In genomic region chr17:71231998-71232397, GRCm38 (mm10) we compare ENCODE assay signal across 19 mouse cellular contexts. TPM values are rescaled to one million over a fixed set of nuclear protein-coding genes. Genes with fewer than 3 reads are reported as not detected.
DNase-seq lines count a peak whose midpoint lies in the region; ATAC-seq and TF ChIP-seq lines count a peak whose summit lies in the region.
"Had no signal": no experiment of that assay in that cellular context is flagged by ENCODE, and none has a peak within 500 bp of the region (broad histone marks: within the 10 kb centered on the region; RNA-seq: fewer than 3 reads in every experiment).

No protein-coding gene starts in this region.

- WGBS in hindbrain, postnatal 0 days, result 97% methylated on average over 2 of the region's 2 CpGs
- WGBS in hindbrain, embryonic 14.5 days, result 97% methylated on average over 2 of the region's 2 CpGs
- WGBS in liver, embryonic 12.5 days (ENCODE audit: insufficient replicate concordance), result 82% methylated on average over 2 of the region's 2 CpGs
- 85% methylated on average over 2 of the region's 2 CpGs for WGBS in liver, embryonic 11.5 days
- 83% methylated on average over 2 of the region's 2 CpGs for WGBS in liver, embryonic 14.5 days (ENCODE audit: insufficient replicate concordance)

- H3K4me3 ChIP-seq in hindbrain, postnatal 0 days (ENCODE audit: low read length), result no peak overlapping the region
- no peak overlapping the region for H3K4me3 ChIP-seq in hindbrain, embryonic 14.5 days (replicated peaks; ENCODE audit: low read length)
- no peak overlapping the region for H3K4me3 ChIP-seq in liver, embryonic 12.5 days
- no peak overlapping the region for H3K4me3 ChIP-seq in liver, embryonic 11.5 days (ENCODE audit: low read depth, low read length)
- H3K4me3 ChIP-seq in liver, embryonic 14.5 days (ENCODE audit: insufficient read depth in 1 of 2, low read depth in 2 of 2, low read length in 2 of 2), result no peak overlapping the region
- H3K4me3 ChIP-seq: embryonic facial prominence, embryonic 12.5 days; heart, adult 2 months; heart, embryonic 15.5 days; hindbrain, embryonic 10.5 days; hindbrain, embryonic 15.5 days had no signal

- peaks cover 9% of the 10 kb centered on the region; the same call in 1 of the 2 replicates for H3K36me3 ChIP-seq in hindbrain, postnatal 0 days (ENCODE audit: insufficient read depth, low read length)
- H3K36me3 ChIP-seq in hindbrain, embryonic 14.5 days (replicated peaks; ENCODE audit: control insufficient read depth, insufficient read depth), result peaks cover 51% of the 10 kb centered on the region
- peaks cover 82% of the 10 kb centered on the region for H3K36me3 ChIP-seq in liver, embryonic 12.5 days
- peaks cover 17% of the 10 kb centered on the region; the same call in 1 of the 2 replicates for H3K36me3 ChIP-seq in liver, embryonic 11.5 days (ENCODE audit: control insufficient read depth, insufficient read depth, low read length)
- H3K36me3 ChIP-seq in liver, embryonic 14.5 days (replicated peaks; ENCODE audit: control insufficient read depth, insufficient read depth, low read depth), result peaks cover 64% of the 10 kb centered on the region

- DNase-seq in hindbrain, postnatal 0 days (ENCODE audit: low spot score), result no peak
- DNase-seq in hindbrain, embryonic 14.5 days (ENCODE audit: low spot score), result no peak
- DNase-seq in liver, embryonic 11.5 days (ENCODE audit: low spot score), result no peak
- DNase-seq in liver, embryonic 14.5 days (ENCODE audit: low read depth in 3 of 3, low spot score in 3 of 3), result no peak
- no peak for DNase-seq in spleen, adult 18-20 months
- DNase-seq in ovary, postnatal 14 days (ENCODE audit: low spot score), result no peak
- DNase-seq: adrenal gland, adult 8-10 months; adrenal gland, postnatal 36 days; cerebellum, adult 8-10 months; cerebellum, postnatal 14 days; gastrocnemius, postnatal 10 days; heart, adult 2 months had no signal

- H3K27me3 ChIP-seq in hindbrain, postnatal 0 days (ENCODE audit: insufficient read depth, low read length), result no peaks in the 10 kb centered on the region
- no peaks in the 10 kb centered on the region for H3K27me3 ChIP-seq in hindbrain, embryonic 14.5 days (ENCODE audit: control insufficient read depth, insufficient read depth, low read length)
- no peaks in the 10 kb centered on the region for H3K27me3 ChIP-seq in liver, embryonic 12.5 days (replicated peaks)
- H3K27me3 ChIP-seq in liver, embryonic 11.5 days (replicated peaks; ENCODE audit: control insufficient read depth, insufficient read depth, low read length), result no peaks in the 10 kb centered on the region
- no peaks in the 10 kb centered on the region for H3K27me3 ChIP-seq in liver, embryonic 14.5 days (ENCODE audit: control insufficient read depth, insufficient read depth, low read length)
- H3K27me3 ChIP-seq: embryonic facial prominence, embryonic 12.5 days; heart, embryonic 15.5 days; hindbrain, embryonic 15.5 days had no signal

- no peaks in the 10 kb centered on the region for H3K9me3 ChIP-seq in hindbrain, postnatal 0 days (ENCODE audit: low read length)
- no peaks in the 10 kb centered on the region for H3K9me3 ChIP-seq in hindbrain, embryonic 14.5 days (ENCODE audit: control insufficient read depth, low read length)
- H3K9me3 ChIP-seq in liver, embryonic 12.5 days (replicated peaks), result no peaks in the 10 kb centered on the region
- no peaks in the 10 kb centered on the region for H3K9me3 ChIP-seq in liver, embryonic 11.5 days (ENCODE audit: control insufficient read depth, low read length)
- H3K9me3 ChIP-seq in liver, embryonic 14.5 days (ENCODE audit: control insufficient read depth, low read length), result no peaks in the 10 kb centered on the region
- H3K9me3 ChIP-seq: embryonic facial prominence, embryonic 12.5 days; heart, embryonic 15.5 days; hindbrain, embryonic 10.5 days; hindbrain, embryonic 15.5 days had no signal

- H3K4me1 ChIP-seq in hindbrain, postnatal 0 days (ENCODE audit: insufficient read depth, low read length), result no peaks in the 10 kb centered on the region
- no peaks in the 10 kb centered on the region for H3K4me1 ChIP-seq in hindbrain, embryonic 14.5 days (replicated peaks; ENCODE audit: control insufficient read depth, insufficient read depth, low read length)
- H3K4me1 ChIP-seq in liver, embryonic 12.5 days, result peaks cover 55% of the 10 kb centered on the region
- H3K4me1 ChIP-seq in liver, embryonic 11.5 days (replicated peaks; ENCODE audit: control insufficient read depth, insufficient read depth, low read length), result peaks cover 19% of the 10 kb centered on the region
- peaks cover 27 to 28% of the 10 kb centered on the region in 2 experiments for H3K4me1 ChIP-seq in liver, embryonic 14.5 days (replicated peaks; ENCODE audit: control insufficient read depth in 2 of 2, insufficient read depth in 2 of 2, low read length in 1 of 2)
- H3K4me1 ChIP-seq: embryonic facial prominence, embryonic 12.5 days; hindbrain, embryonic 10.5 days; hindbrain, embryonic 15.5 days had no signal

- ATAC-seq in hindbrain, postnatal 0 days, result no peak
- ATAC-seq in hindbrain, embryonic 14.5 days (ENCODE audit: low FRiP score), result no peak
- no peak for ATAC-seq in liver, embryonic 12.5 days
- no peak for ATAC-seq in liver, embryonic 11.5 days (replicated peaks; ENCODE audit: low FRiP score)
- ATAC-seq in liver, embryonic 14.5 days (ENCODE audit: insufficient read depth), result no peak
- ATAC-seq: forebrain, embryonic 16.5 days had no signal

- H3K9ac ChIP-seq in hindbrain, postnatal 0 days (replicated peaks; ENCODE audit: low read length), result no peak overlapping the region
- H3K9ac ChIP-seq in hindbrain, embryonic 14.5 days, result no peak overlapping the region
- H3K9ac ChIP-seq in liver, embryonic 12.5 days, result no peak overlapping the region
- H3K9ac ChIP-seq in liver, embryonic 11.5 days (ENCODE audit: low read depth, low read length), result no peak overlapping the region
- no peak overlapping the region for H3K9ac ChIP-seq in liver, embryonic 14.5 days (replicated peaks)
- H3K9ac ChIP-seq: embryonic facial prominence, embryonic 12.5 days; heart, embryonic 15.5 days; hindbrain, embryonic 15.5 days had no signal

- H3K27ac ChIP-seq in hindbrain, postnatal 0 days, result no peak overlapping the region
- no peak overlapping the region for H3K27ac ChIP-seq in hindbrain, embryonic 14.5 days
- peak overlapping the region; percentile 48; the same call in 1 of the 2 replicates for H3K27ac ChIP-seq in liver, embryonic 12.5 days
- H3K27ac ChIP-seq in liver, embryonic 11.5 days (ENCODE audit: low read depth, low read length), result no peak overlapping the region
- no peak overlapping the region for H3K27ac ChIP-seq in liver, embryonic 14.5 days
- H3K27ac ChIP-seq: embryonic facial prominence, embryonic 12.5 days; heart, adult 2 months; heart, embryonic 15.5 days; hindbrain, embryonic 10.5 days; hindbrain, embryonic 15.5 days had no signal

- TF ChIP-seq CTCF in hindbrain, postnatal 0 days (IDR thresholded peaks at IDR 0.05; ENCODE audit: low read depth), result peak; percentile 12; the same call in 1 of the 2 replicates
- TF ChIP-seq CTCF in liver, embryonic 14.5 days (IDR thresholded peaks at IDR 0.05; ENCODE audit: low read depth), result peak; percentile 53

- no peak for TF ChIP-seq EP300 in liver, embryonic 14.5 days (IDR thresholded peaks at IDR 0.05; ENCODE audit: low read depth)

- no peak overlapping the region for H3K4me2 ChIP-seq in hindbrain, postnatal 0 days (ENCODE audit: low read depth, low read length)
- no peak overlapping the region for H3K4me2 ChIP-seq in hindbrain, embryonic 14.5 days (replicated peaks)
- no peak overlapping the region for H3K4me2 ChIP-seq in liver, embryonic 12.5 days
- no peak overlapping the region for H3K4me2 ChIP-seq in liver, embryonic 11.5 days
- no peak overlapping the region for H3K4me2 ChIP-seq in liver, embryonic 14.5 days (ENCODE audit: low read depth)
- H3K4me2 ChIP-seq: embryonic facial prominence, embryonic 12.5 days; heart, embryonic 11.5 days; heart, embryonic 15.5 days; hindbrain, embryonic 15.5 days had no signal

RNA-seq across cellular contexts. Expression of gene Lpin2, which starts 49.6 kb away (rescaled TPM):
- total RNA-seq in hindbrain, postnatal 0 days (2014; rRNA removed), result 48.9 and 49.8 TPM in 2 replicates
- 39.5 and 39.9 TPM in 2 replicates for polyA plus RNA-seq in hindbrain, postnatal 0 days (2015; fragmentation: Nextera tagmentation; extraction: Ambion mirVana)
- 44.1 and 45.7 TPM in 2 replicates for polyA plus RNA-seq in hindbrain, embryonic 14.5 days (2014; fragmentation: Nextera tagmentation; extraction: Ambion mirVana)
- polyA plus RNA-seq in liver, embryonic 12.5 days (2016; fragmentation: Nextera tagmentation; extraction: Ambion mirVana), result 40.1 and 42.5 TPM in 2 replicates
- polyA plus RNA-seq in liver, embryonic 11.5 days (2014; fragmentation: Nextera tagmentation; extraction: Ambion mirVana), result 37.7 and 37.9 TPM in 2 replicates
- 19.5 and 28.6 TPM in 2 replicates for polyA plus RNA-seq in liver, embryonic 14.5 days (2012; rRNA removed)
- 31.1 and 31.6 TPM in 2 replicates for polyA plus RNA-seq in liver, embryonic 14.5 days (2014; fragmentation: Nextera tagmentation; extraction: Ambion mirVana)
